Mouse (Mus musculus): ENCODE measurements around the gene Camk1d. TPM values are rescaled to one million over a fixed set of nuclear protein-coding genes. Genes with fewer than 3 reads are reported as not detected.

The Camk1d gene
- 22.1 TPM for polyA plus RNA-seq (2015; fragmentation: Illumina TruSeq; extraction: RNeasy Lipid Tissue Mini Kit (QIAGEN cat#74804); ENCODE audit: insufficient read depth, low replicate concordance)

DNA sequence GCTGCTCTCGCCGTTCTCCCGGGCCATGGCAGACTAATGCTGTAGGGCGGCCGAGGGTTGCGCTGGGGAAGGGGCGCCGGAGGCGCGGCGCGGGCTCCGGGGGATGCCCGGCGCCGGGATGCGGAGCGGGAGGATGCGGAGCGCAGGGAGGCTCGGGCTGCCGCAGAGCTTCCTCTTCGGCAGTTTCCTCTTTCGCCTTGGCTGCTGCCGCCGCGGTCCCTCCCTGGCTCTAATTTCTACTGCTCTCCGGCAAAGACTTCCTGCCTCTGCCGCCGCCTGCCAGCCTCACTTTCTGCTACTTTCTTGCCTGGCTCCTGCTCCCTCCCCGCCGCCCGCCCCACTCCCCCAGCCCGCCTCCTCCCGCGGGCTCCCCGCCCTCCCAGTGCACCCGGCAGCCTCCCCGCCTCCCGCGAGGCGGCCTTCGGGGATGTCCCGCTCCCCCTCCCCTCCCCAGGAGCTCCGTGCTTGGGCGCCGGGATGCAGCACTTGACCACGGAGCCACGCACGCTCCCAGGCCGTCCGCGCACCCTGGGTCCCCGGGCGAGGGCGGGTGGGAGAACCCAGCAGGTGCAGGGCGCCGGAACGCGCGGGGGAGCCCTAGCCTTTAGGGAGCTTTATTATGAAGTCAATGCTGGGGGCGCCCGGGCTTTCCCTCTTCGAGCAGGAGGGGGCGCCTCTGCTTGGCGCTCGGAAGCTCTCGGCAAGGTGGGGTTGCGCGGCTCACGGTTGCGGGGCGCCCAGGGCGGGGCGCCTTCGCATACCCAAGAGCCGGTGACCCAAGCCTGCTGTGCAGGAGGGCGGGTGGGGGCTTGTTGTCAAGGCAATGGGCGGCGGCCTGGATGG lies at the start of gene Camk1d:
TSS of gene Camk1d (minus strand) at position 305 of the 843 bp plus-strand sequence.

Other genes with a start within 250 kb of the Camk1d start
- gene Nudt5, start 130.5 kb upstream of the Camk1d start, polyA plus RNA-seq (2015; fragmentation: Illumina TruSeq; extraction: RNeasy Lipid Tissue Mini Kit (QIAGEN cat#74804); ENCODE audit: insufficient read depth, low replicate concordance), result 34.4 TPM
- gene Cdc123, start 130.6 kb upstream of the Camk1d start, polyA plus RNA-seq (2015; fragmentation: Illumina TruSeq; extraction: RNeasy Lipid Tissue Mini Kit (QIAGEN cat#74804); ENCODE audit: insufficient read depth, low replicate concordance), result 133 TPM
- 1.6 TPM for gene Gm13199, start 148.4 kb upstream of the Camk1d start, polyA plus RNA-seq (2015; fragmentation: Illumina TruSeq; extraction: RNeasy Lipid Tissue Mini Kit (QIAGEN cat#74804); ENCODE audit: insufficient read depth, low replicate concordance)
- gene Sec61a2, start 180.9 kb upstream of the Camk1d start, polyA plus RNA-seq (2015; fragmentation: Illumina TruSeq; extraction: RNeasy Lipid Tissue Mini Kit (QIAGEN cat#74804); ENCODE audit: insufficient read depth, low replicate concordance), result 39.0 TPM
- gene Dhtkd1, start 228.3 kb upstream of the Camk1d start, polyA plus RNA-seq (2015; fragmentation: Illumina TruSeq; extraction: RNeasy Lipid Tissue Mini Kit (QIAGEN cat#74804); ENCODE audit: insufficient read depth, low replicate concordance), result 0.91 TPM
- gene Upf2, start 237.0 kb upstream of the Camk1d start, polyA plus RNA-seq (2015; fragmentation: Illumina TruSeq; extraction: RNeasy Lipid Tissue Mini Kit (QIAGEN cat#74804); ENCODE audit: insufficient read depth, low replicate concordance), result 50.3 TPM